Mouse (Mus musculus) ES-Bruce4 (cell line): ENCODE data around the gene Leap2. TPM values are rescaled to one million over a fixed set of nuclear protein-coding genes. Genes with fewer than 3 reads are reported as not detected.

ENCODE experiments used
- H3K27ac ChIP-seq: 2 replicates; pipeline ENCODE4 v1.5.1; 2012; ENCODE audit warnings: low read length, inconsistent platforms; ENCODE audit not compliant: insufficient read depth
- H3K27me3 ChIP-seq: 2 replicates; pipeline ENCODE4 v1.6.1; 2012; ENCODE audit warnings: mild to moderate bottlenecking, low read length, inconsistent platforms; ENCODE audit not compliant: control insufficient read depth, poor library complexity, insufficient read depth, severe bottlenecking
- H3K36me3 ChIP-seq: 2 replicates; pipeline ENCODE4 v1.6.1; 2012; ENCODE audit warnings: inconsistent platforms, mild to moderate bottlenecking, low read length, moderate library complexity; ENCODE audit not compliant: control insufficient read depth, poor library complexity, insufficient read depth, severe bottlenecking
- H3K4me1 ChIP-seq: one replicate; pipeline ENCODE4 v1.8.1; 2011; ENCODE audit warnings: low read length; ENCODE audit not compliant: control insufficient read depth, insufficient read depth
- H3K4me3 ChIP-seq: 2 replicates; pipeline ENCODE4 v1.5.1; 2011; ENCODE audit warnings: low read depth, mild to moderate bottlenecking, low read length
- H3K9ac ChIP-seq: 2 replicates; pipeline ENCODE4 v1.6.1; 2012; ENCODE audit warnings: low read depth, mild to moderate bottlenecking, inconsistent platforms; ENCODE audit not compliant: poor library complexity, severe bottlenecking
- H3K9me3 ChIP-seq: replicated peaks from 2 replicates; pipeline ENCODE4 v1.6.1; 2012; ENCODE audit warnings: mild to moderate bottlenecking, low read length, inconsistent platforms; ENCODE audit not compliant: control insufficient read depth, poor library complexity, insufficient read depth, severe bottlenecking
- CTCF ChIP-seq: IDR thresholded peaks from one replicate; pipeline ENCODE4 v1.8.1; 2011; ENCODE audit warnings: low read depth, low read length
- EP300 ChIP-seq: IDR thresholded peaks from 2 replicates; pipeline ENCODE4 v1.6.1; 2011; ENCODE audit warnings: low read depth, low read length; ENCODE audit not compliant: insufficient read depth
- POLR2A ChIP-seq: IDR thresholded peaks from one replicate; pipeline ENCODE4 v1.8.1; 2011; ENCODE audit warnings: low read length; ENCODE audit not compliant: insufficient read depth
- polyA plus RNA-seq: library from polyadenylated mRNA; stranded (reverse); fragments of >200 nt; gene quantifications from 2 replicates; pipeline ENCODE4 v1.2.4, GENCODE M21; 2011; ENCODE audit warnings: low read depth; ENCODE audit not compliant: missing spikeins, insufficient read depth, insufficient read length

Gene Leap2
- polyA plus RNA-seq: not detected in 2 replicates

DNA sequence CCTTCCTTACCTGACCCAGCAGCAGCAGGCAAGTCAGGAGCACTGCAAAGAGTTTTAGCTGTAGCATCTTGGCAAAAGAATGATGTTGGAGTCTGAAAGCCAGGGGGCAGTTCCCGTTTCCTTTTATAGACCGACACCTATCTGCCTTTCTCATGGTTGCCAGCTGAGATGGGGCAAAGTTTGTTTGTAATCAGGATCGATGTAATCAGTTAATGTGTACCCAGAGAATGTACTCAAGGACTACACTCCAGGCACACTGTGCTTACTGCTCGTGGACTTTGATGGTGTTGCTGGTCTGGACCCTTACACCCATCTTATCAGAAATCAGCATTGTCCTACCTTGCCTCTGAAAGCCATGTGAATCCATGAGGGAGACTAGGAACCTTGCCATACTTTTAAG is at the start of gene Leap2:
Gene Leap2 (minus strand): TSS at position 135 of the 400 bp plus-strand sequence.
- no peak within 1 kb of the TSS for H3K27ac ChIP-seq
- H3K4me1 ChIP-seq: no peaks in the 10 kb centered on the region
- no peaks in the 10 kb centered on the region for H3K9me3 ChIP-seq
- no peak within 1 kb of the TSS for H3K9ac ChIP-seq
- H3K27me3 ChIP-seq: no peaks in the 10 kb centered on the region
- no peak within 1 kb of the TSS for H3K4me3 ChIP-seq
- TF ChIP-seq EP300: no peak
- no peak for TF ChIP-seq CTCF
- TF ChIP-seq POLR2A: no peak
- H3K36me3 ChIP-seq: peaks cover 6% of the 10 kb centered on the region

GRCm38 (mm10) chr11:53472709-53473108 is 49.7 kb upstream of the Leap2 start:
- Histone ChIP-seq H3K27me3 (0 out of 2 replicates have a peak, but pooled peaks cover 3% of the 10 kb centered on the region), H3K9me3 (no peaks in the 10 kb centered on the region), H3K4me1 (no peaks in the 10 kb centered on the region), H3K4me3 (no peak overlapping the region), H3K27ac (no peak overlapping the region), H3K9ac (no peak overlapping the region), H3K36me3 (no peaks in the 10 kb centered on the region)
- TF ChIP-seq EP300 (no peak), CTCF (no peak)

- Histone ChIP-seq H3K9ac (no peak within 1 kb of the TSS), H3K36me3 (no peaks in the 10 kb centered on the region), H3K4me3 (peak within 1 kb of the TSS; percentile 21; the same call in 1 of the 2 replicates), H3K27ac (no peak within 1 kb of the TSS), H3K9me3 (no peaks in the 10 kb centered on the region), H3K27me3 (no peaks in the 10 kb centered on the region; the same call in 1 of the 2 replicates), H3K4me1 (no peaks in the 10 kb centered on the region)
- TF ChIP-seq EP300 (no peak), CTCF (peak; percentile 94)
Measured at GRCm38 (mm10) chr11:53469968-53470695, 47.2 kb upstream of the Leap2 start, which contains the start of gene Gm9837. Gene Gm9837 (minus strand): TSS chr11:53470479.

- H3K27ac ChIP-seq: no peak overlapping the region
- no peak overlapping the region for H3K4me3 ChIP-seq
- H3K9me3 ChIP-seq: no peaks in the 10 kb centered on the region
- no peaks in the 10 kb centered on the region for H3K4me1 ChIP-seq
- TF ChIP-seq EP300 (no peak), POLR2A (no peak), CTCF (no peak)
- no peaks in the 10 kb centered on the region; the same call in 1 of the 2 replicates for H3K27me3 ChIP-seq
- H3K36me3 ChIP-seq: no peaks in the 10 kb centered on the region
- no peak overlapping the region for H3K9ac ChIP-seq
Measured at GRCm38 (mm10) chr11:53469294-53469967, 46.5 kb upstream of the Leap2 start.

GRCm38 (mm10) chr11:53466231-53466971 is 43.4 kb upstream of the Leap2 start:
- H3K27me3 ChIP-seq: peaks cover 4% of the 10 kb centered on the region
- H3K36me3 ChIP-seq: no peaks in the 10 kb centered on the region
- no peak overlapping the region for H3K27ac ChIP-seq
- no peaks in the 10 kb centered on the region for H3K4me1 ChIP-seq
- peak overlapping the region; percentile 73 for H3K4me3 ChIP-seq
- peak overlapping the region; percentile 21 for H3K9ac ChIP-seq
- H3K9me3 ChIP-seq: no peaks in the 10 kb centered on the region
- TF ChIP-seq POLR2A (no peak), CTCF (peak; percentile 87)
